Mouse (Mus musculus) heart, embryonic 12.5 days (tissue): ENCODE results near the gene Ndrg2. TPM values are rescaled to one million over a fixed set of nuclear protein-coding genes. Genes with fewer than 3 reads are reported as not detected.
"Not testable (repeated sequence)": the region's sequence is repeated elsewhere in the genome, so short reads cannot be mapped to it uniquely, and the experiment has no call there.

Experiments used
- ATAC-seq: fragments of 200-750 bp; cut with Nextera tagmentation; 2 replicates; pipeline ENCODE4 v1.8.0; 2017; ENCODE audit warnings: moderate TSS enrichment, moderate library complexity; ENCODE audit not compliant: insufficient number of reproducible peaks, low FRiP score
- H3K27ac ChIP-seq: fragments of 300-500 bp; sonication (generic); 2 replicates; pipeline ENCODE4 v1.5.1; 2016; ENCODE audit warnings: mild to moderate bottlenecking, moderate library complexity; ENCODE audit not compliant: poor library complexity, severe bottlenecking
- H3K27me3 ChIP-seq: fragments of 300-500 bp; sonication (generic); replicated peaks from 2 replicates; pipeline ENCODE4 v1.6.1; 2016; ENCODE audit warnings: mild to moderate bottlenecking, moderate library complexity
- H3K36me3 ChIP-seq: fragments of 300-500 bp; sonication (generic); 2 replicates; pipeline ENCODE4 v1.6.1; 2016; ENCODE audit warnings: mild to moderate bottlenecking, moderate library complexity
- H3K4me1 ChIP-seq: fragments of 300-500 bp; sonication (generic); replicated peaks from 2 replicates; pipeline ENCODE4 v1.6.1; 2016; ENCODE audit warnings: mild to moderate bottlenecking
- H3K4me2 ChIP-seq: fragments of 300-500 bp; sonication (generic); 2 replicates; pipeline ENCODE4 v1.6.1; 2016; ENCODE audit warnings: mild to moderate bottlenecking, moderate library complexity
- H3K4me3 ChIP-seq: fragments of 300-500 bp; sonication (generic); 2 replicates; pipeline ENCODE4 v1.5.1; 2016; ENCODE audit warnings: mild to moderate bottlenecking
- H3K9ac ChIP-seq: fragments of 300-500 bp; sonication (generic); 2 replicates; pipeline ENCODE4 v1.6.1; 2016; ENCODE audit warnings: mild to moderate bottlenecking, moderate library complexity
- H3K9me3 ChIP-seq: fragments of 300-500 bp; sonication (generic); replicated peaks from 2 replicates; pipeline ENCODE4 v1.6.1; 2016; ENCODE audit warnings: mild to moderate bottlenecking, moderate library complexity
- WGBS: fragments of 180-500 bp; shearing (Covaris S2); methylation state at CpG from one replicate; pipeline ENCODE4 v1.1.7; 2016; 5-methylcytosine and 5-hydroxymethylcytosine counted together
- polyA plus RNA-seq: library from polyadenylated mRNA; unstranded; fragments of >200 nt; fragmentation: Nextera tagmentation; extraction: Ambion mirVana; gene quantifications from 2 replicates; pipeline ENCODE4 v1.2.1, GENCODE M21; 2016

Gene Ndrg2
- polyA plus RNA-seq, 1 experiment from 2014 or later, result 228 TPM

DNA sequence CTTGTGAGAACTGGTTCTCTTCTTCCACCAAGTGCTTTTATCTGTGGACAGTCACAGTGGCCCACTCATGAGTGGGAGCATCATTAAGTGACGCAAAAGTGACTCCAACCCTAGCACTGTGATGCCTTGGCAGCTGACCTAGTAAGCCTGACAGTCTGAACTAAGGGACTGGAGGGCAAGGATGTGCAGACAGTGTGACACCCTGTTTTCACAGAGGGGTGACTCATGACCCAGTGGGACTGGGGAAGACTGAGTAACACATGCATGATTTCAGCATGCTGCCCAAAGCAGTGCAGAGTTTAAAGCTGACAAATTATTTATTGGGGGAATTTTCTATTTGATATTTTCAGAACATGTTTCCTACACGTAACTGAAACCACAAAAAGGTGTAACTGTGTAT is 43.2 kb downstream of the Ndrg2 start:
- Histone ChIP-seq H3K4me2 (no peak overlapping the region), H3K9ac (no peak overlapping the region), H3K4me3 (no peak overlapping the region), H3K36me3 (no peaks in the 10 kb centered on the region), H3K27me3 (0 out of 2 replicates have a peak, but pooled peaks cover under 1% of the 10 kb centered on the region), H3K9me3 (no peaks in the 10 kb centered on the region), H3K4me1 (no peaks in the 10 kb centered on the region), H3K27ac (no peak overlapping the region)
- 73% methylated on average over 2 of the region's 2 CpGs for WGBS
- no peak for ATAC-seq

- H3K27me3 ChIP-seq, H3K9me3 ChIP-seq, H3K4me2 ChIP-seq, H3K9ac ChIP-seq, ATAC-seq, H3K27ac ChIP-seq, H3K4me1 ChIP-seq, H3K4me3 ChIP-seq, H3K36me3 ChIP-seq: not testable (repeated sequence)
- 10% methylated on average over 1 of the region's 1 CpGs for WGBS
Observed at GRCm38 (mm10) chr14:51863603-51864002, 50.4 kb downstream of the Ndrg2 start.

DNA sequence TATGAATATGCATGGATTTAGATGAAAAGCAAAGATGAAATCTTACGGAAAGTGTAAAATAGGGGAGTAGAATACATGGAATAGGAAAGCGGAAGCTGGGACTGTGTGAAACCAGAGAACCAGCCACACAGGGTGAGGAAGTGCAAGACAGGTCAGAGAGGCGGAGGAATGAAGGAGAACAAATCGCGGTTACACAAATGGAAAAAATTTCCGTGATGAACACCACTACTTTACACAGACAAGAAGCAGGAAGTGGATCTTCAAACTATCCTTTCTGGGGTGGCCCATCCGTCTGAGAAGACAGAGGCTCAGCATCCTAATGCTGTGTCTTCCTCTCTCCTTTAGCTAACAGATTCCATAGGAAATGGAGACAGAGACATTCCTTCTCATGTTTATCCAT is 58.7 kb downstream of the Ndrg2 start:
- H3K9ac ChIP-seq, H3K27ac ChIP-seq, H3K36me3 ChIP-seq, ATAC-seq, H3K4me3 ChIP-seq, H3K4me2 ChIP-seq, H3K27me3 ChIP-seq, H3K4me1 ChIP-seq, H3K9me3 ChIP-seq: not testable (repeated sequence)
- WGBS, result 69% methylated on average over 7 of the region's 7 CpGs

Other genes with a start within 250 kb of the Ndrg2 start
- not detected in 2 replicates for gene Gm17079, start 218.7 kb downstream of the Ndrg2 start, polyA plus RNA-seq
- not detected in 2 replicates for gene Gm5800, start 197.0 kb downstream of the Ndrg2 start, polyA plus RNA-seq
- not detected in 2 replicates for gene Ang4, start 140.6 kb downstream of the Ndrg2 start, polyA plus RNA-seq
- not detected in 2 replicates for gene AY358078, start 114.1 kb downstream of the Ndrg2 start, polyA plus RNA-seq
- not detected in 2 replicates for gene Ear6, start 60.5 kb downstream of the Ndrg2 start, polyA plus RNA-seq
- gene Mettl17, start 29.3 kb downstream of the Ndrg2 start, polyA plus RNA-seq, result 39.7 and 40.4 TPM in 2 replicates
- 0.20 and 0.44 TPM in 2 replicates for gene Slc39a2, start 21.3 kb downstream of the Ndrg2 start, polyA plus RNA-seq
- not detected in 2 replicates for gene Tppp2, start 4.3 kb upstream of the Ndrg2 start, polyA plus RNA-seq
- not detected in 2 replicates for gene Rnase13, start 8.6 kb upstream of the Ndrg2 start, polyA plus RNA-seq
- gene Arhgef40, start 70.6 kb upstream of the Ndrg2 start, polyA plus RNA-seq, result 104 and 111 TPM in 2 replicates
- 0.50 and 0.80 TPM in 2 replicates for gene Tmem253, start 101.5 kb upstream of the Ndrg2 start, polyA plus RNA-seq
- 21.5 and 23.6 TPM in 2 replicates for gene Zfp219, start 106.6 kb upstream of the Ndrg2 start, polyA plus RNA-seq
- gene Olfr221, start 128.3 kb upstream of the Ndrg2 start, polyA plus RNA-seq, result not detected in 2 replicates
- 425 and 438 TPM in 2 replicates for gene Hnrnpc, start 189.9 kb upstream of the Ndrg2 start, polyA plus RNA-seq
- 31.9 and 32.1 TPM in 2 replicates for gene Rpgrip1, start 196.5 kb upstream of the Ndrg2 start, polyA plus RNA-seq